Mouse (Mus musculus): ENCODE data around the gene Tpsb2.
A peak's percentile ranks its signal among the peaks of the same experiment; 100 is the strongest.

Gene Tpsb2

DNA sequence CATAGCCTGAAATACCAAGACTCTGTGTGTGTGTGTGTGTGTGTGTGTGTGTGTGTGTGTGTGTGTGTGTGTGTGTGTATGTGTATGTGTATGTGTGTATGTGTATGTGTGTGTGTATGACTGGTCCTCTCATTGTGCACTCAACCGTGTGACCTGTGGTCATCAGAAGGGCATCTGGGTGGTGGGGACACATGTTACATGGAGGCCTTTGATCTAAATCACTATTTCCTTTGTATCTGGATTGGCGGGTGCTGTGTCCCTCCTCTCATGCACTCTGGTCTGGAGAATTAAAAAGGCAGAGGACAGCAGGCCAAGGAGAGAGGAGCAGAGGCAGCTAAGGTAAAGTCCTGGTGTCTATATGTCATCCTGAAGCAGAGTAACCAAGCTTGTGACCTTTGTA, at the start of gene Tpsb2:
Gene Tpsb2, plus strand, starts transcription at position 301 of the 400 bp plus-strand sequence.
- no peak for DNase-seq (ENCODE audit: low spot score)

DNA sequence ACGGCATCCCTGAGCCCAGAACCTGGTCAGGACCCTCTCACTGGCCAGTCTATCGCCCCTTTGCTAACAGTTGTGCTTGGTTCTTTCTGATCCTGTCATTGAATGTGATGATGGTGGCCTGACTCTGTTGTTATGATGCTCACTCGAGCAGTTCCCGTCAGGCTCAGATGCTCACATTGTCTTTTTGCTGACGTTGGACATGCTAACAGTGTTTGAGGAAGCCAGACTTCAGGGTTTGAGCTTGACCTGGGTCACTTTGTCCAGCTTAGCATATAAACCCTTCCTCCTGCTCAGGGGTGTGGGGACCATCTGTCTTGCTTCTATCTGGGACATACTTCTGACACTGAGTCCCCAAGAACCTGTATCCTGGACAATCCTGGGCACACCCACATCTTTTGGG, 47.8 kb upstream of the Tpsb2 start, which contains the start of gene Prss29:
Gene Prss29, plus strand, starts transcription at position 301 of the 400 bp plus-strand sequence.
- DNase-seq (ENCODE audit: low spot score), result no peak

DNA sequence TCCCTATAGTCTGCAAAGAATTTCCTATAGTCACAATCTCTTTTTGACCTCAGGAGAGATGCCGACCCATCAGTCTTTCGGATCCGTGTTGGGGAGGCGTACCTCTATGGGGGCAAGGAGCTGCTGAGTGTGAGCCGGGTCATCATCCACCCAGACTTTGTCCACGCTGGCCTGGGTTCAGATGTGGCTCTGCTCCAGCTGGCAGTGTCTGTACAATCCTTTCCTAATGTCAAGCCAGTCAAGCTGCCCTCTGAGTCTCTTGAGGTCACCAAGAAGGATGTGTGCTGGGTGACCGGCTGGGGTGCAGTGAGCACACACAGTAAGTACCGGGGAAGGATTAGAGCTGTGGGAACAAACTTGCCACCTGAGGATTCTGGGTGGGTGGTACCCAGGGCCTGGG, 45.3 kb upstream of the Tpsb2 start:
- DNase-seq (ENCODE audit: low spot score), result no peak

DNA sequence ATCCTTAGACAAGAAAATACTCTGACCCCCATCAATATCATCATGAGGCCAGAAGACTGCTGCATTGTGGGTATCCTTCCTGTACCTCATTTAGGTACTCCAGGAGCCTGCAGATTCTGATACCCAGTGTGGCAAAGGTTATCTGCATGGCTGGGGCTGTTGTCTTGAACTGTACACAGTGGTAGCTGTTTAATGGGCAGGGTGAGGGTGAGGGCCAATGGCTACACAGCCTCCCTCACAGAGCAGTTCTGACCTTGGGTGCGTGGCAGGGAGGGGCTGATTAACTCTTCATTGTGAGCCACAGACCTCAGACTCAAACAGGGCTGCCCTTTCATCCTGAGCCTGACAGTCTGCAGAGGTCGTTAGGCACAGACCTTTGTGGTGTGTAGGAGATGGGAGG, 43.2 kb upstream of the Tpsb2 start:
- DNase-seq (ENCODE audit: low spot score), result no peak

DNA sequence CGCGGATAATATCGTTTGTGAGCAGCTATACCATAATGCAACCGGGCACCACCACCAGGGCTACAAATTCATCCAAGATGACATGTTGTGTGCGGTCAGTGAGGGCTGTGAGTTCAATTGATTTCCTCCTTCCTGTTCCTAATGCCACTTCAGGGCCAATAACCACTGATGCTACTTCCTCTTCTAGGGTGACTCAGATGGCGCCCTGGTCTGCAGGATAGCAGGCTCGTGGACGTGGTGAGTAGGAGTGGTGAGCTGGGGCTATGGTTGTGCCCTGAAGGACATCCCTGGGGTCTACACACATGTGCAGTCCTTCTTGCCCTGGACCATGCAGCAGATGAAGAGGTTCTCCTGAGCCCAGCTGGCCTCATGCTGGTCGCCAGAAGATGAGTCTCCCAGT, 33.8 kb upstream of the Tpsb2 start:
- DNase-seq (ENCODE audit: low spot score), result no peak

DNA sequence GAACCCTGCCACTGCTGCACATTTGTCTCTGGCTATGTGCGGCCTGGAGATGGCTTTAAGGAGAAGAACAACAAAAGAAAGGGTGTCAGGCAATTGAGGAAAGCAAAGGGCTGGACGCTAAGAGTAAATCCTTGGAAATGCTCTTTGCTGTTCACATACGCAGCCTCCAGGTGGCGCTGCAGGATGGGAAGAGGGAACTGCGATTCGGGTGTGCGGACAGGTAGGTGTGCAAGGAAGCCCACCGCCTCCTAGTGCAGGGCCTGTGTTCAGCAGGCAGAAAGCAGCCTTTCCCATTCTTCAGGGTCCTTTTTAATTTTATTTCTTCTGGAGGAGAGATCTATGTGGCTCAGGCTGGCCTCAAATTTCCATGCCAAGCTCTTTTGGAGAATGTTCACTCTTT, 32.2 kb upstream of the Tpsb2 start:
- DNase-seq (ENCODE audit: low spot score), result peak; percentile 50

DNA sequence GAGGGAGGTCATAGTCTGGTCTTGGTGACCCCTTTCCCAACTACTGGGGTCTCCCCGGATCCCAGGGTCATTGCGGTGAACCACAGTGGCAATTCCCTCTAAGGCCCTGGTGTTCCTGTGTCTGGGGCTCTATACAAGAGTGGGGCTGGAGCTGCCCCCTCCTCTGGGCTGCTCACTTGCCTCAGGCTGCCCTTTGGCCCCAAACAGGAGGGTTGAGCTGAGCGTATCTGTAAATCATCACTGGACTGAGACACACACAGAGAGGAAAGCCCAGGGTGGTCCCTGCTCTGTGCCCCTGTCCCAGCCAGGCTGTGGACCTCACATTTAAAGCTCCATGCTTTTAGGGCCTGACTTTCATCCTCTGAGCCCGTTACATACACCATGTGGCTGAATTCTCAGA, 27.9 kb upstream of the Tpsb2 start:
- DNase-seq (ENCODE audit: low spot score), result peak; percentile 76

DNA sequence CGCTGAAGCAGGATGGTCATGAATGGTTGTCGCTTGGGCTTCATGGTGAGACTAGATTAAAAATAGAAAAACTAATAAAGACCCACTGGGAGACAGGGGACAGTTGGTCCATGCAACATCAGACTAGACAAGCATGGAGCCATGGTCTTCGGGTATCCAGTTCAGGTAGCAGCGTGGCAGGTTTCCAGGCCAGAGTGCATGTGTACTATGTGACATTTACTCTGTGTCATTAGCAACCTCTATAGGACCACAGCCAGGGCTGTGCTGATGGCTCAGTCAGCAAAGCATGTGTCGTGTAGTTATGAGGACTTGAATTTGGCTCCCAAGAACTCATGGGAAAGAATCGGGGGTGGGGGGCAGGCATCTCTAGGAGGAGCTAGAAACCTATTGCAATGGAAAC, 26.1 kb upstream of the Tpsb2 start:
- no peak for DNase-seq (ENCODE audit: low spot score)

DNA sequence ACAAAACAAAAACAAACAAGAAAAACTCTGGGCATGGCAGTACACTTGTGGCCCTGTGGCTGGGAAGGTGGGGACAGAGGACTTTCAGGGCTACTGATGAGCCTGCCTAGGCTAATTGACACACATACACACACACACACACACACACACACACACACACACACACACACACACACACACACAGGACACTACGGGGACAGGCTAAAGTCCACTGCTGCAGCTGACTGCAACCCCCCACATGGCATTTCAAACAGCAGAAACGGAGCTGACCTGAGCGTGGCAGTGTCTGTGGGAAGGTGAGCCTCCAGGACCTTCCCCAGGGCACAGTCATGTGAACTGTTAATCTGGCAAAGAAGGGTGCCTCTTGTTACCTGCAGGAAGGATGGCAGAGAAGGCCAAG, 24.6 kb upstream of the Tpsb2 start:
- peak; percentile 81 for DNase-seq (ENCODE audit: low spot score)

DNA sequence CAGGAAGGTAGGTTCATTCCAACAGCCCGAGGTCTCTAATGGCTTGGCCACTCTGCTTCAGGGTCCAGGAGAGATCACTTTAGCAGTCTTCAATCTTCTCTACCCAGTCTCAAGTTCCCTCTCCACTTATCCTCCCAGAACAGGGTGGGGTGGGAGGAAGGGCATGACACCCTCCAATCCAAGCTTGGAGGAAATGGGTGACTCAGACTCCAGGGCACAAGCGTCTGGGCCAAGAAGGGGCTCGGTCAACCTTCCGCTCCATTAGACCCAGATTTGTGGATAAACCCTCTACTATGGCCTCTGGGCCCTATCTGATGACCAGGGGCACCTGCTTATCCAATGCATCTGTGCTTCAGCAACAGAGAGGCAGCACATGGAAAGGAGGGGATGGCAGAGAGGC, 20.6 kb upstream of the Tpsb2 start, which contains the start of gene Tpsab1:
Gene Tpsab1, minus strand, starts transcription at position 101 of the 400 bp plus-strand sequence.
- no peak for DNase-seq (ENCODE audit: low spot score)

DNA sequence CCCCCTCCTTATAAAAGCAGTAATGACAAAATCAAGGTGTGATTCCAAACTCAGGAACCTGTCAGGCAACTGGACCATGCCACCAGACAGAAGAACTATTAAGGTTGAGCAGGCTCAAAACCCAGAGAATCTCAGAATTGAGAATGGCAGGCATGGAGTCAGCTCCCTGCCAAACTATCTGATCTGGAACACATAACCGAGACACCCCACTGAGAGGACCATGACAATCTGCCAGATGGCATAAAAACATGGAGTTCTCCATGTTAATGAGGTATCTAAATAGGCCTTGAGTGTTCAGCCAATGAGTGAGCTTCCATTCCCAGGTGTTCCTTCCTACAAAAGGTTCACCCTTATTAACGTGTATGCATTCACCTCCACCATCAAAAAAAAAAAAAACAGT, 4.8 kb upstream of the Tpsb2 start:
- no peak for DNase-seq (ENCODE audit: low spot score)

DNA sequence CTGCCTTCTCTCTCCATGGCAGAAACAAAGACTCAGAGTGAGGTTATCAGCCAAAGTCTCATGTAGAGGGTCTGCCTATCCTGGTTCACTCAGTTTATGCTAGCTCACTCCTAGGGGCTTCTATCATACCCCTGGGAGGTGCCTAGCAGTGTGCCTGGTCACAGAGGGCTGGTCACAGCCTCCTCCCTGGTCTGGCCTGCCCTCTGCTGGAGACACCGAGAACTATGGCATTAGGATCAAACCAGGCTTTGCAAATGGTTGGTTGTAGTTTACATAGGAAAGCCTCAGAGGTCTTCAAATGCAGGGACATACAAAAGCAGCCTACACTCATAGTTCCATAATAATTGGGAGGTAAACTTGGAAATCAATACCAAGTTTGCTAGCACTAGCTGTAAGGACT, 2.4 kb upstream of the Tpsb2 start:
- DNase-seq (ENCODE audit: low spot score), result peak; percentile 35

DNA sequence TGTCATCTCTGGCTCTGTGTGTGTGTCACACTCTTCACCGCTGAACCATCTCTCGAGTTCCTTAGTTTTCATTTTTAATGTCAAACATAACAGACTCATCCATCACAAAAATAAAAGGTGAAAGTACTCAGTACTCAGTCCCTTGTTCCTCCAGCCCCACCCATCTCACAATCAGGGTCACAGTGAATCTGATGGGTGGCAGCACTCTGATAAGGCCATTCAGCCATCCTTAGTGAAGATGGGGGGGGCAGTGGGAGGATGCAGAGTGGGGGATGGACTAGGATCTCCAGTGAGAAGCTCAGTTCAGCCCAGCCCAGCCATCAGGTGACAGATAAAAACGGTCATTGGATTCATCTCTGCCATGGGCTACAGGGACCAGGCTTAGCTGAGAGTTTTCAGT, 2.9 kb downstream of the Tpsb2 start, which contains the start of gene Tpsg1:
Gene Tpsg1, plus strand, starts transcription at position 301 of the 400 bp plus-strand sequence.
- DNase-seq (ENCODE audit: low spot score), result no peak

DNA sequence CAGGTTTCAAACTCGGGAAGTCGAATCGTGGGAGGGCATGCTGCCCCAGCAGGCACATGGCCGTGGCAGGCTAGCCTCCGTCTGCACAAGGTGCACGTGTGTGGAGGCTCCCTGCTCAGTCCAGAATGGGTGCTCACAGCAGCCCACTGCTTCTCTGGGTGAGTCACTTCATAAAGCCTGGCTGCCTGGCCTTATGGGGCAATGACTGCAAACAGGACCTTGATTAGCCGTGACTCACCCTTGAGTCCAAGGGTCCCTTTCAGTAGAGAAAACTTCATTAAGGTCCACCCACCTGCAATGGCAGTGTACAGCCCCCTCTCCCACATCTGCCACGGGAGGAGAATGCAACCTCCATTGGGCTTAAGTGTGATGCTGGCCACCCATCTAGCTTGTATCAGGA, 6.4 kb downstream of the Tpsb2 start:
- no peak for DNase-seq (ENCODE audit: low spot score)

DNA sequence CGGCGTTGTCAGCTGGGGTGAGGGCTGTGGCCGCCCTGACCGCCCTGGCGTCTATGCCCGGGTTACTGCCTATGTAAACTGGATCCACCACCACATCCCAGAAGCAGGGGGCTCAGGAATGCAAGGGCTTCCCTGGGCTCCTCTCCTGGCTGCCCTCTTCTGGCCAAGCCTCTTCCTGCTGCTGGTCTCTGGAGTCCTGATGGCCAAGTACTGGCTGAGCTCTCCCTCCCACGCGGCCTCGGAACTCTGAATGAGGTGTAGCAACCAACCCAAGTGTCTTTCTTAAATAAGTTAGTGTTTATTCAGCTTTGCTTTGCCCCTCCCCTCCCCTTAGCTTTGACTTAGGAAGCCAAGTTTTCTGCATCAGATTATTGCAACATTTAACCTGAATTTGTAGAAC, 7.9 kb downstream of the Tpsb2 start:
- DNase-seq (ENCODE audit: low spot score), result no peak

DNA sequence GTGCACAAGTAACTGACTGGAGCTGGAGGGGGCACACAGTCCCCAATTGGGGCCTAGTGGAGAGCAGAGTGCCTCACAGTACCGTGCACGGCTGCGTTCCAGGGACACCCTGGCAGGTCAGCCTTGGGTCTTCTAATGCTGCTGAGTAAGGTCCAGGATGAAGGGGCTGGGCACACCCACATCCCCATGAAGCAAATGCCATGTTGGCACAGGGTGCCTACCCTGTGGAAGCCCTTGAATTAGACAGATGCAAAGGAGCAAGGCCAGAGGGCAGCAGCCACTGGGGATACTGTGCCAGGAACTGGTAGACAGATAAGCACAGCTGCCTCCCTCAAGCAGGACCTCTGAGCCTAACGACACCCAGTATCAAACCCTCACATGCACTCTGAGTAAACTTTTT, 28.4 kb downstream of the Tpsb2 start:
- no peak for DNase-seq (ENCODE audit: low spot score)

DNA sequence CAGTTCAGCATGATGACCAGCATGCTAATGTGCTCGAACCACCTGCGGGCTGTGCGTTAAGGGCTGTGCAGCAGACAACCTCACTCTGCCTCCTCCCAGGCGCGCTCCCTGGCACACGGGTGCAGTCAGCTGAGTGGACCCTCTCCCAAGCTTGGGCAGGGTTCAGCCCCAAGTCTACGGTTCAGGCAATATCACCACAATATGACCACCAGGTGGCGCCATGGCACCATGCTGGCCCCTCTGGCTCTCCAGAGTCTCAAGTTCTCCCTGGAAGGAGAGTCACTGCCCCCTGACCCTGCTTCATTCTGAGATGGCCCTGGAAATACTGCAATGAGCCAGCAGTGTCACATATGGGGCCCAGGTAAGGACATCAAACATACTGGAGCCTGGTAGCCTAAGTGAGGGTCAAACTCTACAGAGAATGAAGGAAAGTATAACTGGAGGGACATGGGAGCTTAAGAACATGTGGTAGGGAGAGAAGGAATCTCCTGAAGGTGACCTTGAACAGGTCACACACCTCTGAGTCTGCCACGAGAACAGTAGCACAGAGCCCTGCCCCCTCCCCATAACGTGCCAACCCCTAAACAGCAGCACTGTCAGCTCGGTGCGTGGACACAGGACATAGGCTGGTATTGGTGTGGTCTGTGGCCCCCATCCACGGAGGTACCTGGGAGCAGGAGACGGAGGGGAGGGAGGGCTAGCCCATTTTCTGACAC, 31.9 kb downstream of the Tpsb2 start:
- DNase-seq (ENCODE audit: low spot score), result peak; percentile 46

DNA sequence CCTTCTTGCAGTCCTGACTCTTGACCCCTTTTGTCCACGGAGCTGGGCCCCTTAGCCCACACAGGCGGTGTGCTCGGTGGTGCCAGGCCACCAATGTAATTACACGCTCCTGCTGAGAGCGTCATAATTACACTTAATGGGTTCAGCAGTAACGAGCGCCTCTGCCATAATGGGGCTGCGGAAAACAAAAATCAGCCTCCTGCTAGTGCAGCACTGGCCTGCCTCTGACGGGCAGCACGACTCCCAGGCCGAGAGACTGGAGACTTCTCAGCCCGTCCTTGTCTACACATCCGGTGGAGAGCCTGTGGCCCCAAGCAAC, 32.4 kb downstream of the Tpsb2 start:
- DNase-seq (ENCODE audit: low spot score), result no peak

DNA sequence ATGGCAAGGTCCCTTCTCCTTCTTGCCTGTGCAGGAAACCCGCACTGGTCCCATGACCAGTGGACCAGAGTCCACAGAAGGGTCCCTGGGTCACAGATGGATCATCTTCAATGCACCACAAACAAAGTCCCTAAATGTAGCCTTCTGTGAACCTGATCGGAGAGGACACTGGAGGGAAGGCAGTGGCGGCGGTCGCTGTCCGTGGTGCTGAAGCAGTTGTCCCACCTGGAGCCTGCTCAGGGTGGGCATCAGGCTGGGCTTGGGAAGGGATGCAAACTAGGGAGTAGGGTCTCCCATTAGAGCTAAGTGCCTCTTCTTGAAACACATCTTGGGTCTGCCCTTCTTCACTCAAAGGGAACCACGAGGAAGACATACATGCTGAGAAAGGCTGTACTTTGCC, 34.3 kb downstream of the Tpsb2 start:
- peak; percentile 32 for DNase-seq (ENCODE audit: low spot score)

DNA sequence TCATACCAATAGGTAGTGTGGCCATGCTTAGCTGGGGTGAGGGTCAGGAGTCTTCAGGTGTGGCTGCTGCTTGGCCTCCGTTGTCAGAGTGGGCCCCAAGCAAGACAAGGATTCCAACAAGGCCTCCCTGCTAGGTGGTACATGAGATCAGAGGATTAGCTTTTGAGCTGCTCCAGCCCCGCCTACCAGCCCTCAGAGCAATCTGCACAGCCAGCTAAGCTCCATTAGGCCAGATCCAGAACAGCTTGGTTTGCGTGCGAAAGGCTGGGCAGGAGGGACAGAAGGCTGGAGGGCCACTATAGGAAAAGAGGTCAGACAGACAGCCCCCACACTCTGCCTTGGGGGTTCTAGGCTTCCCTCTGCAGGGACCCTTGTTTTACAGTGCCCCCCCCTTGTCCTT, 35.4 kb downstream of the Tpsb2 start:
- DNase-seq (ENCODE audit: low spot score), result no peak

DNA sequence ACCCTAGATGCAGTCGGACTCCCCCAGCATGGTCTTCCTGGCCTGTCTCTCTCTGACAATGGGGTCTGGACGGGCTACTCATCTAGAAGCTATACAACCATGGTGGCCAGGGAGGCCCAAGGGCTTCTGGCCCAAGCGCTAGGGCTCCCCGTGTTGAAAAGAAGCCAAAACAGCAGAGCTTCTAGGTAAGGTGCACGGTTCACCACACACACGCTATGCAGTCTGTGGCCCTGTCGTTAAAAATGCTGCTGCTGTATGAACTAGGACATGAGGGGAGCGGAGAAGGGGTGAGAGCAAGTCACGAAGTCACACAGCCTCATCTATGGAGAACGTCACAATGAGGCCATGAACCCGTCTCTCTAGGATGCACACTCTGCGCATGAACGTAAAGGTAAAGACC, 36.1 kb downstream of the Tpsb2 start:
- DNase-seq (ENCODE audit: low spot score), result no peak

DNA sequence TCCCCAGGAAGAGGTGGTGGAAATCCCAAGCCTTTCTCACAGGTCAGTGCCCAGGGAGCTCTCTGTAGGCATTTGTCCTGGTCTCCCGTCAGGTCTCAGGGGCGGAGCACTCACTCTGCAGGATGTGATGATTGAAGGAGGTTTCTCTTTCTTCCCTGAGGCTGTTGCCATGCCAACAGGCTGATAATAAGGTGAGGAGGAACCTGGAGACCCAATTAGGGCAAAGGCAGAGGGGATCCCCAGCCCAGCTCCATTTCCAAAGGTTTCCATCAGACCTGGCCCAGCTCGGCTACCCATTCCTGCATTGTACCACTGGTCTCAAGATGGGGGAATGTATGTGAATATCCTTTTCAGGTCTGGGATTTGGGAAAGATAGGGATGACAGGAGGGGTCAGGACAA, 38.1 kb downstream of the Tpsb2 start:
- no peak for DNase-seq (ENCODE audit: low spot score)

DNA sequence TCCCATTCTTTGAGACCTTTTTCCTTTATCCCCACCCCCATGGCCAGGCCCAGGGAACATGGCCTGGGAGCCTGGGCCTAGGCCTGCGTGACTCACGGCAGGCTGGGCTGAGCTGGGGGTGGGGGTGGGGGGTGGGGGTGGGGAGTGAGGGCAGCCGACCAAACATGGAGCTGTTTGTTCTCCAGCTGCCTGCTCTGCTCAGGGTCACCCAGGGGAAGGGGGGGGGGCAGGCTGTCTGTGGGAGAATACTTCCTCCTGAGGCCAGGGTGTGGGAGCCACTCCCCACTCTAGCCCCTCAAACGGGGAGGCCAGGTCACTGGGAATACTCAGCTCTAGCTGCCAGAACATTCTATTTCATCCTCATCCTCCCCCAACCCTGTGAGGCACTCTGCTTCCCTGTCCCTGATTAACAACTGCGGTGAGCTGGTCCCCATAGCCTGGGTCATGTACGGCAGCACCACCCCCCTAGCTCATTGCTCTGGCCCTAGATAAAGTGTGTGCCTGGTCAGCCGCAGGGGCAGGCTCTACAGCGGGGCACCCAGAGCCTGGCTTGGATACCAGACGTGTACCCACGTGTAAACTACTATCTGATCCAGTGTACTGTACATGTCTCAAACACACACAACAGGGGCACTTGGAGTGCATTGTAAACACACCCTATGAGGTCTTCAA, 39.3 kb downstream of the Tpsb2 start:
- peak; percentile 36 for DNase-seq (ENCODE audit: low spot score)

DNA sequence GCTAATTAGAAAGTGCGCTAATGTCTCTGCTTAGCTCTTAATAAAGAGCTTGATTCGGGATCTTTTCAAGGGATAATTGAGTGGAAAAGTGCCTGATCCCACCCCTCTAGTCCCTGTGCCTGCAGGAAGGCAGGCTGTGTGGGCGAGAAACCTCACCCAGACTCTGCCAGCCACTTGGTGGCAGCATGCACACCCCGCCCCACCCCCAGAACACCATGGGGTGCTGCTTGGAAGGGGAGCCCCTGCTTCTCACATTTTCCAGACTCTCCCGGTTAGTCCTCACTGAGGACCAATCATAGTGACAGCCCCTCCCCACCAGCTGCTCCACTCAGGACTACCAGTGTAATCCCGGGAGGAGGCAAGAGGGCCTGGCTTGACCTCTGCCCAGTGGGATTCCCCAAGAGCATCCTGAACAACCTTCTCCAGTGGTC, 39.9 kb downstream of the Tpsb2 start:
- no peak for DNase-seq (ENCODE audit: low spot score)
